In the genomic region with DNA sequence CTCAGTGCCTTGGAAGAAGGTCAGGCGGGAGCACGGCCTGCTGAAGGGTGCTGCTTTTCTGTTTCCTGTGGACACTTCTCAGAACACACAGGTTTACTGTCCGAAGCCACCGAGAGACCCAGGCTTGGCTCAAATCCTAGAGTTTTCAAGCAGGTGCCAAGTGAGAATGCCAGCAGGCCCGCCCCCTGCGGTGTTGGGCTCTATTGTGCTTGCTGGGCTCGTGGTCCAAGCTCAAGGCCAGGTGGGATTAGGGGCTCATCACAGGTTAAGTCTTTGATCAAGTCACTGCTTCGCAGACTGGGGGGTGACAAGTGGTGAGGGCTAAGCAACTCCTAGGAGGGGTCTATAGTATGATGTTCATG, we compare ENCODE assay signal across 8 mouse cellular contexts. TPM values are rescaled to one million over a fixed set of nuclear protein-coding genes. Genes with fewer than 3 reads are reported as not detected.
DNase-seq lines count a peak whose midpoint lies in the region; ATAC-seq and TF ChIP-seq lines count a peak whose summit lies in the region.
"Had no signal": no experiment of that assay in that cellular context is flagged by ENCODE, and none has a peak within 500 bp of the region (broad histone marks: within the 10 kb centered on the region; RNA-seq: fewer than 3 reads in every experiment).

No protein-coding gene starts in this region.

- H3K4me3 ChIP-seq in embryonic fibroblast, embryonic 13.5 days (ENCODE audit: insufficient read depth, low read length): peak overlapping the region; percentile 57
- peak overlapping the region; percentile 41 for H3K4me3 ChIP-seq in hindbrain, embryonic 14.5 days (replicated peaks; ENCODE audit: low read length)
- H3K4me3 ChIP-seq in neural tube, embryonic 13.5 days: peak overlapping the region; percentile 42

- H3K9me3 ChIP-seq in hindbrain, embryonic 14.5 days (ENCODE audit: control insufficient read depth, low read length): no peaks in the 10 kb centered on the region
- H3K9me3 ChIP-seq in neural tube, embryonic 13.5 days: no peaks in the 10 kb centered on the region

- no peaks in the 10 kb centered on the region for H3K4me1 ChIP-seq in embryonic fibroblast, embryonic 13.5 days (ENCODE audit: control insufficient read depth, insufficient read depth, low read length)
- peaks cover 4% of the 10 kb centered on the region; the same call in 1 of the 2 replicates for H3K4me1 ChIP-seq in hindbrain, embryonic 14.5 days (replicated peaks; ENCODE audit: control insufficient read depth, insufficient read depth, low read length)
- peaks cover 20% of the 10 kb centered on the region for H3K4me1 ChIP-seq in neural tube, embryonic 13.5 days (replicated peaks)

- TF ChIP-seq CTCF in embryonic fibroblast, embryonic 13.5 days (IDR thresholded peaks at IDR 0.05; ENCODE audit: borderline replicate concordance, insufficient read depth, low read length): no peak

- intact Hi-C loops in left cerebral cortex, postnatal 4 days (cut with DNase I): no loop called here
- intact Hi-C loops in gastrocnemius, postnatal 14 days (cut with DNase I; ENCODE audit: low total_unique reads): no loop called here

- TF ChIP-seq POLR2A in embryonic fibroblast, embryonic 13.5 days (IDR thresholded peaks at IDR 0.05; ENCODE audit: low read depth, low read length): no peak

- WGBS in hindbrain, embryonic 14.5 days: 7% methylated on average over 8 of the region's 8 CpGs
- WGBS in neural tube, embryonic 13.5 days: 4% methylated on average over 8 of the region's 8 CpGs

- H3K27ac ChIP-seq in embryonic fibroblast, embryonic 13.5 days (ENCODE audit: insufficient read depth, low read length): no peak overlapping the region
- H3K27ac ChIP-seq in hindbrain, embryonic 14.5 days: no peak overlapping the region
- no peak overlapping the region for H3K27ac ChIP-seq in neural tube, embryonic 13.5 days (replicated peaks)

- H3K4me2 ChIP-seq in hindbrain, embryonic 14.5 days (replicated peaks): peak overlapping the region; percentile 74
- H3K4me2 ChIP-seq in neural tube, embryonic 13.5 days: peak overlapping the region; percentile 71

- H3K27me3 ChIP-seq in hindbrain, embryonic 14.5 days (ENCODE audit: control insufficient read depth, insufficient read depth, low read length): peaks cover 59% of the 10 kb centered on the region
- H3K27me3 ChIP-seq in neural tube, embryonic 13.5 days: peaks cover 77% of the 10 kb centered on the region

- peak; percentile 45 for DNase-seq in left cerebral cortex, postnatal 4 days
- no peak for DNase-seq in left cerebral cortex, adult 18-20 months (ENCODE audit: low spot score in 2 of 2)
- DNase-seq in hindbrain, embryonic 14.5 days (ENCODE audit: low spot score): no peak
- DNase-seq in gastrocnemius, postnatal 14 days: no peak
- no peak for DNase-seq in adrenal gland, postnatal 10 days

- ATAC-seq in hindbrain, embryonic 14.5 days (ENCODE audit: low FRiP score): no peak; the same call in 1 of the 2 replicates
- ATAC-seq in neural tube, embryonic 13.5 days (ENCODE audit: low read depth): no peak

- no peaks in the 10 kb centered on the region for H3K36me3 ChIP-seq in hindbrain, embryonic 14.5 days (replicated peaks; ENCODE audit: control insufficient read depth, insufficient read depth)
- H3K36me3 ChIP-seq in neural tube, embryonic 13.5 days: no peaks in the 10 kb centered on the region

- H3K9ac ChIP-seq in hindbrain, embryonic 14.5 days: peak overlapping the region; percentile 55
- H3K9ac ChIP-seq in neural tube, embryonic 13.5 days: peak overlapping the region; percentile 60

RNA-seq across cellular contexts. Expression of gene Cxcl14, which starts 0.3 kb away (rescaled TPM):
- 10 to 100 TPM; 40.6 to 40.7 TPM for total RNA-seq in left cerebral cortex, postnatal 4 days (2021)
- 100 to 1,000 TPM; 140 to 160 TPM for total RNA-seq in left cerebral cortex, adult 18-20 months (2021)
- 78.9 and 102 TPM in 2 replicates for polyA plus RNA-seq in embryonic fibroblast, embryonic 13.5 days (2011; ENCODE audit: insufficient read length, low read depth, missing spikeins)
- polyA plus RNA-seq in hindbrain, embryonic 14.5 days (2014; fragmentation: Nextera tagmentation; extraction: Ambion mirVana): 2.2 and 5.8 TPM in 2 replicates
- polyA plus RNA-seq in neural tube, embryonic 13.5 days (2015; fragmentation: Nextera tagmentation; extraction: Ambion mirVana): 3.0 and 11.7 TPM in 2 replicates
- 10 to 100 TPM; 23.3 to 28.6 TPM for total RNA-seq in gastrocnemius, postnatal 14 days (2021)
- total RNA-seq in adrenal gland, postnatal 10 days (2021): 10 to 100 TPM; 15.0 to 16.3 TPM

RNA-seq across cellular contexts. Expression of gene Neurog1, which starts 44.7 kb away (rescaled TPM):
- not detected for total RNA-seq in left cerebral cortex, postnatal 4 days (2021)
- under 1 TPM in 1 of 2 experiments, not detected in 1; 0.35 TPM for total RNA-seq in left cerebral cortex, adult 18-20 months (2021)
- polyA plus RNA-seq in embryonic fibroblast, embryonic 13.5 days (2011; ENCODE audit: insufficient read length, low read depth, missing spikeins): not detected in 2 replicates
- polyA plus RNA-seq in hindbrain, embryonic 14.5 days (2014; fragmentation: Nextera tagmentation; extraction: Ambion mirVana): 2.6 TPM in 1 of 2 replicates, not detected in the other
- 4.5 and 5.6 TPM in 2 replicates for polyA plus RNA-seq in neural tube, embryonic 13.5 days (2015; fragmentation: Nextera tagmentation; extraction: Ambion mirVana)
- total RNA-seq in gastrocnemius, postnatal 14 days (2021): not detected
- not detected for total RNA-seq in adrenal gland, postnatal 10 days (2021)
- total RNA-seq: heart, adult 18-20 months had no signal
